Mouse (Mus musculus): ENCODE data around the gene Zmynd11. TPM values are rescaled to one million over a fixed set of nuclear protein-coding genes. Genes with fewer than 3 reads are reported as not detected.

Zmynd11 gene
- polyA plus RNA-seq, 1 experiment from 2014 or later: 67.1 TPM

DNA sequence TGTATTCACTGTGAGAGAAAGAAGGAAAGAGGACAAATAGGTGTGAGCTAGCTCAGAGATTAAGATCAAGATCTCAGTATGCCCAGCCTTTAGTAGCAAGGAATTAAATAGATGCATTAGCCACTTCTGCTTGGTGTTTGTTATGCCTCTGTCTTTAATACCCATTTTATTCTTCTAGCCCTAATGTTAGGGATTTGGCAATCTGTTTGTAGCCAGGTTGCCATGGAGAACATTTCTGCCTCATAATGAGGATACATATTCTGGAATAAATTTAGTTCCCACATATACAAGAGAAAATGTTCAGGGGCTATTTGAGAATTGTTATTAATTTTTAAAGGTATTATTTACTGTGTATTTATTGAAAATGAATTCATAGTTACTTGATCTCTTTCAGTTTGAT lies 114.5 kb downstream of the Zmynd11 start:
- DNase-seq (ENCODE audit: low spot score) (no peak), ATAC-seq (replicated peaks; ENCODE audit: low FRiP score, low read depth) (no peak)
- Histone ChIP-seq H3K4me3 (replicated peaks; ENCODE audit: low read depth, low read length) (no peak overlapping the region), H3K4me1 (replicated peaks; ENCODE audit: insufficient read depth, low read length) (no peaks in the 10 kb centered on the region), H3K27me3 (ENCODE audit: insufficient read depth, low read length) (no peaks in the 10 kb centered on the region), H3K36me3 (ENCODE audit: insufficient read depth, low read length) (no peaks in the 10 kb centered on the region), H3K9me3 (replicated peaks; ENCODE audit: low read length) (no peaks in the 10 kb centered on the region), H3K4me2 (ENCODE audit: low read length) (no peak overlapping the region), H3K27ac (no peak overlapping the region), H3K9ac (ENCODE audit: low read depth, low read length) (no peak overlapping the region)
- no peak for TF ChIP-seq CTCF (IDR thresholded peaks at IDR 0.05; ENCODE audit: low read depth)

DNA sequence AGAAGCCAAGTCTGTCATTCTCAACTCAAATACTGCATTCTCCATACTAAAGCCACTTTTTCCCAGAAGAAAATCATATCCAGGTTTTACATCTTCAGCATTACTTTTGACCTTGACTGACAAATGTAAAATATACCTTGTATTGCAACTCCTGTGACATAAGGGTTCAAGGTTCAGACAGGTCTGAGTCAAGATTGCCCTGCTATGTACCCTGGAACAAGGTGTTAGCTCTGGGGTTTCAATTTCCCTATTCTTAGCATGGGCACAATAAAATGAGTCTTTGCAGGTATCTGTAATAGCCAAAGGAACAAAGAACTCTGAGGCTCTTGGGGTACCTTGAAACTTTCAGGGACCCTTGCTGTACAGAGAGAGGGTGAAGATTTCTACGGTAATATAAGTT lies 115.2 kb downstream of the Zmynd11 start:
- H3K4me2 ChIP-seq (ENCODE audit: low read length): no peak overlapping the region
- no peak overlapping the region for H3K9ac ChIP-seq (ENCODE audit: low read depth, low read length)
- WGBS: 91% methylated on average over 1 of the region's 1 CpGs
- H3K36me3 ChIP-seq (ENCODE audit: insufficient read depth, low read length): no peaks in the 10 kb centered on the region
- no peak for TF ChIP-seq CTCF (IDR thresholded peaks at IDR 0.05; ENCODE audit: low read depth)
- no peak overlapping the region for H3K27ac ChIP-seq
- no peak overlapping the region for H3K4me3 ChIP-seq (replicated peaks; ENCODE audit: low read depth, low read length)
- no peaks in the 10 kb centered on the region for H3K9me3 ChIP-seq (replicated peaks; ENCODE audit: low read length)
- H3K4me1 ChIP-seq (replicated peaks; ENCODE audit: insufficient read depth, low read length): no peaks in the 10 kb centered on the region
- ATAC-seq (replicated peaks; ENCODE audit: low FRiP score, low read depth): no peak
- DNase-seq (ENCODE audit: low spot score): no peak
- H3K27me3 ChIP-seq (ENCODE audit: insufficient read depth, low read length): no peaks in the 10 kb centered on the region

DNA sequence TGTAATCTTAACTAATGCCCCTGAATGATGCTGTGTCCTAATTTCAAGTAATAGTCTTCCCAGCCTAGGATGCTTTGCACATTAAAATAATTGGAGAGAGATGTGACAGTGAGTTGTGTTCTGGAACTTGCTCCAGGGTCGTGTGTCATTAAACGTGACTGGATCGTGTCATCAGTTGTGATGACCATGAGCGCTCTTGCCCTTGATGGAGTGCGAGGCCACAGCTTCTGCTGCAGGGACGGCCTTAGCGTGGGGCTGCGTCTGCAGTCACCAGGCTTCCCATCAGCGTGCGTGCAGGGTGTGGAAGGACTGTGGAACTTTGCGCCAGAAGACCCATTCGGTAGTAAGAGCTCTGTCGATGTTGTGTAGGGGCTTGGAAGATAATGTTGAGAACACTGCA lies 116.4 kb downstream of the Zmynd11 start:
- no peaks in the 10 kb centered on the region for H3K9me3 ChIP-seq (replicated peaks; ENCODE audit: low read length)
- DNase-seq (ENCODE audit: low spot score) (no peak), ATAC-seq (replicated peaks; ENCODE audit: low FRiP score, low read depth) (no peak)
- no peak overlapping the region for H3K4me2 ChIP-seq (ENCODE audit: low read length)
- no peak overlapping the region for H3K4me3 ChIP-seq (replicated peaks; ENCODE audit: low read depth, low read length)
- TF ChIP-seq CTCF (IDR thresholded peaks at IDR 0.05; ENCODE audit: low read depth): no peak
- H3K27me3 ChIP-seq (ENCODE audit: insufficient read depth, low read length): no peaks in the 10 kb centered on the region
- WGBS: 85% methylated on average over 13 of the region's 13 CpGs
- no peak overlapping the region for H3K9ac ChIP-seq (ENCODE audit: low read depth, low read length)
- H3K36me3 ChIP-seq (ENCODE audit: insufficient read depth, low read length): no peaks in the 10 kb centered on the region
- no peaks in the 10 kb centered on the region for H3K4me1 ChIP-seq (replicated peaks; ENCODE audit: insufficient read depth, low read length)
- no peak overlapping the region for H3K27ac ChIP-seq

DNA sequence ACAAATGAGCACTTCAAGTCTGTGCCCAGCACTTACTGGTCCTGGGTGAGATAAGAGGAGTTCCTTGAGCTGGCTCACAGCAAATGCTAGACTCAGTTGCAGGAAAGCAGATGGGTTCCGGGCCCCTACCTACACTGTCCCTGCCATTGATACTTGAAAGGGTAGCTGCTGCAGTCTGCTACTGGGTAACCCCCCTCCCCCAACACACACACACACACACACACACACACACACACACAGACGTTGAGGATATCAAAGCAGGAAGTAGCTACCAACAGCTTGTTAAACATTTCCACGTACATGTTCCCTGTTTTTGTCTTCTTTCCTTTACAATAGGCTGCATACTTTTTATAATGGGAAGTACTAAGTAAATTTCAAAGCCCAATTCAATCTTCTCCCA lies 127.2 kb downstream of the Zmynd11 start:
- no peak for ATAC-seq (replicated peaks; ENCODE audit: low FRiP score, low read depth)
- TF ChIP-seq CTCF (IDR thresholded peaks at IDR 0.05; ENCODE audit: low read depth): no peak
- H3K9ac ChIP-seq (ENCODE audit: low read depth, low read length): no peak overlapping the region
- no peaks in the 10 kb centered on the region for H3K36me3 ChIP-seq (ENCODE audit: insufficient read depth, low read length)
- no peaks in the 10 kb centered on the region for H3K4me1 ChIP-seq (replicated peaks; ENCODE audit: insufficient read depth, low read length)
- H3K4me3 ChIP-seq (replicated peaks; ENCODE audit: low read depth, low read length): no peak overlapping the region
- no peaks in the 10 kb centered on the region for H3K9me3 ChIP-seq (replicated peaks; ENCODE audit: low read length)
- DNase-seq (ENCODE audit: low spot score): no peak
- no peaks in the 10 kb centered on the region for H3K27me3 ChIP-seq (ENCODE audit: insufficient read depth, low read length)
- WGBS: 49% methylated on average over 3 of the region's 3 CpGs
- no peak overlapping the region for H3K27ac ChIP-seq
- H3K4me2 ChIP-seq (ENCODE audit: low read length): no peak overlapping the region

- ATAC-seq (replicated peaks; ENCODE audit: low FRiP score, low read depth): no peak
- Histone ChIP-seq H3K4me3 (replicated peaks; ENCODE audit: low read depth, low read length) (no peak overlapping the region), H3K36me3 (ENCODE audit: insufficient read depth, low read length) (no peaks in the 10 kb centered on the region), H3K9ac (ENCODE audit: low read depth, low read length) (no peak overlapping the region), H3K4me2 (ENCODE audit: low read length) (no peak overlapping the region), H3K27me3 (ENCODE audit: insufficient read depth, low read length) (no peaks in the 10 kb centered on the region), H3K4me1 (replicated peaks; ENCODE audit: insufficient read depth, low read length) (no peaks in the 10 kb centered on the region), H3K27ac (no peak overlapping the region), H3K9me3 (replicated peaks; ENCODE audit: low read length) (no peaks in the 10 kb centered on the region)
- TF ChIP-seq CTCF (IDR thresholded peaks at IDR 0.05; ENCODE audit: low read depth): peak; percentile 71
- WGBS: 72% methylated on average over 4 of the region's 4 CpGs
- peak; percentile 29 for DNase-seq (ENCODE audit: low spot score)
Measured at GRCm38 (mm10) chr13:9636505-9636904, 128.6 kb downstream of the Zmynd11 start.

GRCm38 (mm10) chr13:9635951-9636350 lies 129.2 kb downstream of the Zmynd11 start:
- H3K4me3 ChIP-seq (replicated peaks; ENCODE audit: low read depth, low read length): no peak overlapping the region
- 95% methylated on average over 2 of the region's 2 CpGs for WGBS
- no peak for TF ChIP-seq CTCF (IDR thresholded peaks at IDR 0.05; ENCODE audit: low read depth)
- H3K4me2 ChIP-seq (ENCODE audit: low read length): no peak overlapping the region
- no peaks in the 10 kb centered on the region for H3K9me3 ChIP-seq (replicated peaks; ENCODE audit: low read length)
- no peak for ATAC-seq (replicated peaks; ENCODE audit: low FRiP score, low read depth)
- DNase-seq (ENCODE audit: low spot score): no peak
- H3K27me3 ChIP-seq (ENCODE audit: insufficient read depth, low read length): no peaks in the 10 kb centered on the region
- H3K27ac ChIP-seq: no peak overlapping the region
- H3K9ac ChIP-seq (ENCODE audit: low read depth, low read length): no peak overlapping the region
- no peaks in the 10 kb centered on the region for H3K36me3 ChIP-seq (ENCODE audit: insufficient read depth, low read length)
- H3K4me1 ChIP-seq (replicated peaks; ENCODE audit: insufficient read depth, low read length): no peaks in the 10 kb centered on the region

Measured in kidney, postnatal 0 days (tissue).